Comparison of ENCODE assay signal across 15 mouse cellular contexts in genomic region chr13:51615815-51616214, GRCm38 (mm10). TPM values are rescaled to one million over a fixed set of nuclear protein-coding genes. Genes with fewer than 3 reads are reported as not detected.
DNase-seq lines count a peak whose midpoint lies in the region; ATAC-seq lines count a peak whose summit lies in the region.
"Had no signal": no experiment of that assay in that cellular context is flagged by ENCODE, and none has a peak within 500 bp of the region (broad histone marks: within the 10 kb centered on the region; RNA-seq: fewer than 3 reads in every experiment).

No protein-coding gene starts in this region.

- intact Hi-C loops in heart, postnatal 10 days (cut with DNase I): loop anchor here (5.0 kb wide), 2 partner anchors 194 to 424 kb away; no protein-coding TSS in a partner anchor
- intact Hi-C loops in heart, postnatal 25 days (cut with DNase I): loop anchor here (5.0 to 10.0 kb wide), 3 partner anchors 151 to 424 kb away; no protein-coding TSS in a partner anchor

- DNase-seq in heart, postnatal 10 days: peak; percentile 32 to 38
- DNase-seq in heart, postnatal 25 days (ENCODE audit: low spot score): no peak
- peak; percentile 15 for DNase-seq in lung, postnatal 10 days
- DNase-seq in lung, postnatal 36 days: no peak
- peak; percentile 3 for DNase-seq in yolk sac, embryonic 10.5 days (ENCODE audit: low spot score)
- no peak for DNase-seq in kidney, adult 18-20 months
- DNase-seq in gastrocnemius, adult 8-10 months (ENCODE audit: low spot score in 2 of 2): no peak
- DNase-seq: adrenal gland, adult 8-10 months; B cell, adult 2 months; cerebellum, postnatal 10 days; left cerebral cortex, postnatal 4 days; lung, adult 18-20 months; lung, postnatal 4 days had no signal

- ATAC-seq in common myeloid progenitor, adult 5-6 weeks (replicated peaks; ENCODE audit: low read depth, poor library complexity, severe bottlenecking): peak; percentile 39; the same call in 1 of the 2 replicates
- ATAC-seq: intestine, embryonic 15.5 days had no signal

RNA-seq across cellular contexts. Expression of gene Cks2, which starts 29.2 kb away (rescaled TPM):
- 10 to 100 TPM; 25.1 to 26.0 TPM for total RNA-seq in heart, postnatal 10 days (2021)
- 1 to 10 TPM; 1.8 to 2.5 TPM for total RNA-seq in heart, postnatal 25 days (2021)
- total RNA-seq in common myeloid progenitor, adult 5-6 weeks (2017): 260 and 278 TPM in 2 replicates
- under 1 TPM in 3 of 4 experiments, not detected in 1; 0.39 to 0.65 (median 0.45) TPM for total RNA-seq in gastrocnemius, adult 8-10 months (2022)

RNA-seq across cellular contexts. Expression of gene Secisbp2, which starts 35.7 kb away (rescaled TPM):
- total RNA-seq in heart, postnatal 10 days (2021): 10 to 100 TPM; 20.0 to 22.0 TPM
- total RNA-seq in heart, postnatal 25 days (2021): 10 to 100 TPM; 13.9 to 14.6 TPM
- total RNA-seq in common myeloid progenitor, adult 5-6 weeks (2017): 27.0 and 29.1 TPM in 2 replicates
- total RNA-seq in gastrocnemius, adult 8-10 months (2022): 1 to 10 TPM; 7.6 to 8.9 (median 7.7) TPM

RNA-seq across cellular contexts. Expression of gene Shc3, which starts 46.6 kb away (rescaled TPM):
- total RNA-seq in heart, postnatal 10 days (2021): 1 to 10 TPM; 3.7 to 3.8 TPM
- 1 to 10 TPM; 2.3 TPM for total RNA-seq in heart, postnatal 25 days (2021)
- not detected in 2 replicates for total RNA-seq in common myeloid progenitor, adult 5-6 weeks (2017)
- 1 to 10 TPM in 2 of 4 experiments, under 1 TPM in 2; 0.75 to 1.1 (median 1.0) TPM for total RNA-seq in gastrocnemius, adult 8-10 months (2022)

Comparison
In these comparisons a context has a peak if more than half of its experiments do, and no peak if none do; other contexts are left out.
1. DNase-seq: peak in heart, postnatal 10 days (2 of 2), lung, postnatal 10 days (single experiment) and yolk sac, embryonic 10.5 days (single experiment); none in heart, postnatal 25 days (single experiment), lung, postnatal 36 days (single experiment), kidney, adult 18-20 months (single experiment) and gastrocnemius, adult 8-10 months (0 of 2).
2. RNA of gene Cks2, which starts 29.2 kb away (total RNA-seq): 260 to 278 TPM in common myeloid progenitor, adult 5-6 weeks and 25.1 to 26.0 TPM in heart, postnatal 10 days; 1.8 to 2.5 TPM in heart, postnatal 25 days and 0.39 to 0.65 TPM in gastrocnemius, adult 8-10 months; every median in the first group is over 4 times any median in the second.